Mouse (Mus musculus) cerebellum, adult (tissue): Measurements from ENCODE around the gene Nfkbil1.

Experiments used
- ATAC-seq: cut with Nextera tagmentation; 2 replicates; pipeline ENCODE4 v1.9.2; 2017; ENCODE audit warnings: mild to moderate bottlenecking, moderate library complexity, mixed read lengths; ENCODE audit not compliant: insufficient number of reproducible peaks, low FRiP score, low TSS enrichment

The Nfkbil1 gene

GRCm38 (mm10) chr17:35254241-35255098, 18.9 kb upstream of the Nfkbil1 start:
- no peak for ATAC-seq

GRCm38 (mm10) chr17:35253293-35254093, 17.9 kb upstream of the Nfkbil1 start:
- ATAC-seq: no peak

- ATAC-seq: no peak
Measured at GRCm38 (mm10) chr17:35252619-35253292, 17.2 kb upstream of the Nfkbil1 start.

- no peak for ATAC-seq
Measured at GRCm38 (mm10) chr17:35251981-35252380, 16.4 kb upstream of the Nfkbil1 start.

GRCm38 (mm10) chr17:35251162-35251719, 15.6 kb upstream of the Nfkbil1 start:
- ATAC-seq: no peak

GRCm38 (mm10) chr17:35250348-35251120, 14.9 kb upstream of the Nfkbil1 start:
- no peak for ATAC-seq

- no peak for ATAC-seq
Measured at GRCm38 (mm10) chr17:35249451-35250197, 14.0 kb upstream of the Nfkbil1 start.

GRCm38 (mm10) chr17:35248986-35249385, 13.4 kb upstream of the Nfkbil1 start:
- ATAC-seq: no peak

- no peak for ATAC-seq
Measured at GRCm38 (mm10) chr17:35247144-35247543, 11.6 kb upstream of the Nfkbil1 start.

- no peak for ATAC-seq
Measured at GRCm38 (mm10) chr17:35245731-35246623, 10.4 kb upstream of the Nfkbil1 start.

GRCm38 (mm10) chr17:35244999-35245398, 9.4 kb upstream of the Nfkbil1 start:
- ATAC-seq: no peak

- no peak for ATAC-seq
Measured at GRCm38 (mm10) chr17:35243086-35243485, 7.5 kb upstream of the Nfkbil1 start.

GRCm38 (mm10) chr17:35242015-35242941, 6.7 kb upstream of the Nfkbil1 start:
- peak; percentile 26; the same call in 1 of the 2 replicates for ATAC-seq

GRCm38 (mm10) chr17:35241305-35242014, 5.9 kb upstream of the Nfkbil1 start, which contains the start of gene Ddx39b:
Gene Ddx39b (plus strand): TSS chr17:35241746.
- ATAC-seq: peak; percentile 78; the same call in 1 of the 2 replicates

- no peak for ATAC-seq
Measured at GRCm38 (mm10) chr17:35240384-35241304, 5.1 kb upstream of the Nfkbil1 start.
